Mouse (Mus musculus) limb, embryonic 15.5 days (tissue): ENCODE data around the gene Gm4131. TPM values are rescaled to one million over a fixed set of nuclear protein-coding genes. Genes with fewer than 3 reads are reported as not detected.

Experiments used
- ATAC-seq: fragments of 200-750 bp; cut with Nextera tagmentation; 2 replicates; pipeline ENCODE4 v1.8.0; 2017; ENCODE audit warnings: low read depth, moderate TSS enrichment; ENCODE audit not compliant: insufficient number of reproducible peaks, low FRiP score, low TSS enrichment
- H3K27ac ChIP-seq: fragments of 300-500 bp; sonication (generic); 2 replicates; pipeline ENCODE4 v1.5.1; 2015; ENCODE audit warnings: moderate library complexity, mild to moderate bottlenecking, inconsistent platforms
- H3K27me3 ChIP-seq: fragments of 300-500 bp; sonication (generic); 2 replicates; pipeline ENCODE4 v1.6.1; 2015; ENCODE audit warnings: inconsistent platforms
- H3K36me3 ChIP-seq: fragments of 300-500 bp; sonication (generic); 2 replicates; pipeline ENCODE4 v1.6.1; 2015; ENCODE audit warnings: inconsistent platforms
- H3K4me1 ChIP-seq: fragments of 300-500 bp; sonication (generic); 2 replicates; pipeline ENCODE4 v1.6.1; 2015; ENCODE audit warnings: inconsistent platforms
- H3K4me2 ChIP-seq: fragments of 300-500 bp; sonication (generic); 2 replicates; pipeline ENCODE4 v1.6.1; 2015; ENCODE audit warnings: mild to moderate bottlenecking, inconsistent platforms
- H3K4me3 ChIP-seq: fragments of 300-500 bp; sonication (generic); 2 replicates; pipeline ENCODE4 v1.5.1; 2015; ENCODE audit warnings: mild to moderate bottlenecking, inconsistent platforms
- H3K9ac ChIP-seq: fragments of 300-500 bp; sonication (generic); 2 replicates; pipeline ENCODE4 v1.6.1; 2015; ENCODE audit warnings: inconsistent platforms
- H3K9me3 ChIP-seq: fragments of 300-500 bp; sonication (generic); 2 replicates; pipeline ENCODE4 v1.6.1; 2016; ENCODE audit warnings: inconsistent platforms
- WGBS: fragments of 180-500 bp; shearing (Covaris S2); methylation state at CpG from one replicate; pipeline ENCODE4 v1.1.7; 2015; 5-methylcytosine and 5-hydroxymethylcytosine counted together
- polyA plus RNA-seq: library from polyadenylated mRNA; unstranded; fragments of >200 nt; fragmentation: Nextera tagmentation; extraction: Ambion mirVana; gene quantifications from 2 replicates; pipeline ENCODE4 v1.2.1, GENCODE M21; 2015

Gm4131 gene
- polyA plus RNA-seq, 1 experiment from 2014 or later: not detected

- ATAC-seq: no peak
- Histone ChIP-seq H3K9me3 (no peaks in the 10 kb centered on the region), H3K36me3 (no peaks in the 10 kb centered on the region), H3K4me1 (no peaks in the 10 kb centered on the region; the same call in 1 of the 2 replicates), H3K4me3 (no peak overlapping the region), H3K4me2 (no peak overlapping the region), H3K9ac (no peak overlapping the region), H3K27me3 (no peaks in the 10 kb centered on the region), H3K27ac (no peak overlapping the region)
- 83% methylated on average over 7 of the region's 7 CpGs for WGBS
Measured at GRCm38 (mm10) chr14:62488270-62488669, 78.5 kb downstream of the Gm4131 start.

GRCm38 (mm10) chr14:62481381-62481780 lies 85.3 kb downstream of the Gm4131 start:
- no peak overlapping the region for H3K4me2 ChIP-seq
- H3K4me1 ChIP-seq: peaks cover 7% of the 10 kb centered on the region
- ATAC-seq: no peak
- H3K36me3 ChIP-seq: no peaks in the 10 kb centered on the region
- WGBS: 43% methylated on average over 8 of the region's 8 CpGs
- no peak overlapping the region for H3K4me3 ChIP-seq
- no peak overlapping the region for H3K9ac ChIP-seq
- H3K27me3 ChIP-seq: no peaks in the 10 kb centered on the region
- no peaks in the 10 kb centered on the region for H3K9me3 ChIP-seq
- no peak overlapping the region for H3K27ac ChIP-seq

DNA sequence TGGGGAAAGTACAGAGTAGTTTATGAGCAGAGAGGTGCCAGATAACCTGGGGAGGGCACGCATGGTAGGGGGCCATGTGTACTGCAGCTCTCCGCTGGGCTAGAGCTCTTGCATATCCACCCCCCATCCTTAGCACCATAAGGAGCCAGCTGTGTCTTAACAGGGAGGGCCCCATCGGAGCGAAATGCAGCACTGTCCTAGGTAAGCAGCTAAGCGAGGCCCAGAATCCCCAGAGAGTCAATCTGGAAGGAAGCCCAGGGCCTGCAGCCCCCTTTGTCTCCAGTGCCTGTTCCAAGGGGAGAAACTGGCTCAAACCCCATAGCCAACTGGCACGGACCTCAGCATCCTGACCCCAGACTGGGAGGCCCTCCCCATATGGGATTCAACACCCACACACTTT lies 87.3 kb downstream of the Gm4131 start:
- H3K4me2 ChIP-seq: no peak overlapping the region
- 26% methylated on average over 6 of the region's 6 CpGs for WGBS
- no peak overlapping the region for H3K4me3 ChIP-seq
- ATAC-seq: peak; percentile 80
- H3K9me3 ChIP-seq: no peaks in the 10 kb centered on the region
- no peaks in the 10 kb centered on the region for H3K27me3 ChIP-seq
- no peak overlapping the region for H3K9ac ChIP-seq
- H3K4me1 ChIP-seq: peaks cover 7% of the 10 kb centered on the region
- H3K27ac ChIP-seq: 0 out of 2 replicates have a peak overlapping the region, but pooled peaks have one; percentile 2
- H3K36me3 ChIP-seq: no peaks in the 10 kb centered on the region

DNA sequence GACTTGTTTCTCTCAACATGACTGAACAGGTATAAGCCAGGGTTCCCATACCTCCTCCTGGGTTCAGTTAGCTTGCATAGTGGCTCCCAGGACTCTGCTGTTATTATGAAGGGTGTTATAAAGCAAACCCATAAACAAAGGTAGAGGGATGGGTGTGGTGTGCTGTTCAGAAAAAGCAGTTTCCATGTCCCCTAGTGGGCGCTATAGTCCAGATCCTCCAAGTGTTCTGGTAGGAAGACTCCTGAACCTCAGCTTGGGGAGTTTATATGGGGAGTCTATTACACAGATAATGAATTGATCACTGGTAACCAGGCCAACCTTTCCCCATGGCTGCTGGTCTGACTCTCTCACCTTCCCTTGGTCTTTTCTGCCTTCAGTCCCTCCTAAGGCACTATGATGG lies 92.2 kb downstream of the Gm4131 start:
- WGBS: 64% methylated on average over 1 of the region's 1 CpGs
- peaks cover 5% of the 10 kb centered on the region for H3K4me1 ChIP-seq
- no peaks in the 10 kb centered on the region for H3K9me3 ChIP-seq
- H3K36me3 ChIP-seq: no peaks in the 10 kb centered on the region
- no peak overlapping the region for H3K27ac ChIP-seq
- ATAC-seq: no peak
- H3K27me3 ChIP-seq: no peaks in the 10 kb centered on the region
- H3K9ac ChIP-seq: no peak overlapping the region
- H3K4me3 ChIP-seq: no peak overlapping the region
- no peak overlapping the region for H3K4me2 ChIP-seq

GRCm38 (mm10) chr14:62472061-62472460 lies 94.7 kb downstream of the Gm4131 start:
- no peak overlapping the region for H3K9ac ChIP-seq
- no peaks in the 10 kb centered on the region for H3K4me1 ChIP-seq
- H3K4me3 ChIP-seq: no peak overlapping the region
- no peak for ATAC-seq
- WGBS: 76% methylated on average over 2 of the region's 2 CpGs
- H3K27me3 ChIP-seq: no peaks in the 10 kb centered on the region
- H3K36me3 ChIP-seq: no peaks in the 10 kb centered on the region
- H3K4me2 ChIP-seq: no peak overlapping the region
- no peaks in the 10 kb centered on the region for H3K9me3 ChIP-seq
- H3K27ac ChIP-seq: no peak overlapping the region

- Histone ChIP-seq H3K36me3 (no peaks in the 10 kb centered on the region), H3K27me3 (no peaks in the 10 kb centered on the region), H3K4me2 (no peak overlapping the region), H3K4me3 (no peak overlapping the region), H3K9me3 (no peaks in the 10 kb centered on the region), H3K4me1 (peaks cover 6% of the 10 kb centered on the region), H3K9ac (no peak overlapping the region), H3K27ac (no peak overlapping the region)
- ATAC-seq: no peak
- 84% methylated on average over 5 of the region's 5 CpGs for WGBS
Measured at GRCm38 (mm10) chr14:62468753-62469125, 98.0 kb downstream of the Gm4131 start.

- Histone ChIP-seq H3K4me1 (peaks cover 6% of the 10 kb centered on the region), H3K27me3 (no peaks in the 10 kb centered on the region), H3K36me3 (no peaks in the 10 kb centered on the region), H3K4me3 (no peak overlapping the region), H3K27ac (no peak overlapping the region), H3K4me2 (no peak overlapping the region), H3K9me3 (no peaks in the 10 kb centered on the region), H3K9ac (no peak overlapping the region)
- 63% methylated on average over 6 of the region's 6 CpGs for WGBS
- ATAC-seq: no peak
Measured at GRCm38 (mm10) chr14:62468119-62468752, 98.5 kb downstream of the Gm4131 start.

DNA sequence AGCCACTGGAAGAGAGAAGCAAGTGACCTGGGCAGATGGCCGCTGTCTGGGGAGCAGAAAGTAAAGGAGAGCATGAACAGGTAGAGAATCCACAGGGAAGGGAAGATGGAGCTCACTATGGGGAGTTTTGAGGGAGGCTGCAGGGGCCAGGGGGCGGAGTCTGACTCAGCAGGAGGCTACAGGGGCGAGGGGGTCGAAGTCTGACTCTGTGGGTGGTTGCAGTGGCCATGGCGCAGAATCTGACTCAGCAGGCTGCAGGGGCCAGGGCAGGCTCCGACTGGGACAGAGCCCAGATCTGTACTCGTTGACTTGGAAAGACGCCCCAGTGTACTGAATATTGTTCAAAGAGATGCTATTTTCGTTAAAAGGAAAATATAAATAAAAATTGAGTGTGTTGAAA lies 101.8 kb downstream of the Gm4131 start:
- Histone ChIP-seq H3K9ac (no peak overlapping the region), H3K4me1 (peaks cover 6% of the 10 kb centered on the region), H3K27me3 (no peaks in the 10 kb centered on the region), H3K9me3 (no peaks in the 10 kb centered on the region), H3K27ac (no peak overlapping the region), H3K4me3 (no peak overlapping the region), H3K36me3 (no peaks in the 10 kb centered on the region), H3K4me2 (0 out of 2 replicates have a peak overlapping the region, but pooled peaks have one; percentile 2)
- ATAC-seq: no peak
- WGBS: 23% methylated on average over 9 of the region's 9 CpGs

- Histone ChIP-seq H3K9ac (no peak overlapping the region), H3K27ac (no peak overlapping the region), H3K4me2 (no peak overlapping the region), H3K4me1 (no peaks in the 10 kb centered on the region; the same call in 1 of the 2 replicates), H3K9me3 (no peaks in the 10 kb centered on the region), H3K27me3 (peaks cover 3% of the 10 kb centered on the region; the same call in 1 of the 2 replicates), H3K36me3 (no peaks in the 10 kb centered on the region), H3K4me3 (no peak overlapping the region)
- ATAC-seq: no peak
- 60% methylated on average over 11 of the region's 11 CpGs for WGBS
Measured at GRCm38 (mm10) chr14:62459541-62459940, 107.2 kb downstream of the Gm4131 start.

GRCm38 (mm10) chr14:62457420-62458181 lies 109.1 kb downstream of the Gm4131 start:
- no peak for ATAC-seq
- H3K4me1 ChIP-seq: no peaks in the 10 kb centered on the region
- no peak overlapping the region for H3K4me3 ChIP-seq
- H3K4me2 ChIP-seq: no peak overlapping the region
- H3K27ac ChIP-seq: no peak overlapping the region
- H3K9me3 ChIP-seq: no peaks in the 10 kb centered on the region
- H3K36me3 ChIP-seq: no peaks in the 10 kb centered on the region
- 17% methylated on average over 22 of the region's 22 CpGs for WGBS
- H3K27me3 ChIP-seq: peaks cover 3% of the 10 kb centered on the region; the same call in 1 of the 2 replicates
- no peak overlapping the region for H3K9ac ChIP-seq

DNA sequence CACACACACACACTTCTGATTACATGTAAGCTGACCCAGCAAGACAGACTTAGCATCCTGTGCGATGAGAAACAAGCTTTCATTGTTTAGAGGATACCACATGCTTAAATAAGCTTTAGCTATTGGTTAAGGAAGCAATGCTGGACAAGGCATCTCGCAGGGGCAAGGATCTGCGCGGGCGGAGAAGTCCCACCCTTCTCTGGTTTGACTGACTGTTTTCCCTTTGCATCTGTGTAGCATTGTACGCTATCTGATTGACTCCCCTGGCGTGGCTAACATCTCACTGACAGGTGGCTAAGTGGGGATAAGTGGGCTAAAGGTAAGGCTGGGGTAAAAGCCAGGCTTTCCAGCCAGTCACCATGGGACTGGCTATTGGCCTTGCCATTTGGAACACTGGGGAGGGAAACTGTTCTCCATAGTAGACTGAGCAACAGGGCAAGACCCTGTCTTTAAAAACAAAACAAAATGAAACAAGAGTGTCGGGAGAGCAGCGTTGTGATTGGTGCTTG lies 110.4 kb downstream of the Gm4131 start, which contains the start of gene Gucy1b2:
Gene Gucy1b2 (minus strand): TSS at position 51 of the 509 bp plus-strand sequence.
- H3K4me3 ChIP-seq: no peak within 1 kb of the TSS
- no peak within 1 kb of the TSS for H3K9ac ChIP-seq
- H3K9me3 ChIP-seq: no peaks in the 10 kb centered on the region
- H3K4me1 ChIP-seq: no peaks in the 10 kb centered on the region
- H3K27ac ChIP-seq: no peak within 1 kb of the TSS
- no peak for ATAC-seq
- 77% methylated on average over 9 of the region's 9 CpGs for WGBS
- H3K27me3 ChIP-seq: peaks cover 3% of the 10 kb centered on the region; the same call in 1 of the 2 replicates
- H3K4me2 ChIP-seq: no peak within 1 kb of the TSS
- H3K36me3 ChIP-seq: no peaks in the 10 kb centered on the region

DNA sequence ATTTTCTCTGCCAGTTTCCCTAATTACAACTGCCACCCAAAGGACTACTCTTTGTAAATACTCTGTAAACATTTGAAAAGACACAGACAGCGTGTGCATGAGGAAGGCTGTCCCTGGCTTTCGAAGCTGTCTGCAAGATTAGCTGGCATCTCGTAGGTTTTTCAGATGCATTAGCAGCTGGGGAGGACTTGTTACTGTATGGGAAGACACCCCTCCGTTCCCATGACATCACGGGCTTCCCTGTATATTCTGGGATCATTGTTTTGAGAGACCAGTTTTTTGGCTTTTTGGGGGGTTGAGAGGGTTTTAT lies 111.2 kb downstream of the Gm4131 start:
- WGBS: 78% methylated on average over 5 of the region's 5 CpGs
- Histone ChIP-seq H3K4me3 (no peak overlapping the region), H3K9me3 (no peaks in the 10 kb centered on the region), H3K36me3 (no peaks in the 10 kb centered on the region), H3K27ac (no peak overlapping the region), H3K4me2 (no peak overlapping the region), H3K27me3 (peaks cover 3% of the 10 kb centered on the region; the same call in 1 of the 2 replicates), H3K9ac (no peak overlapping the region), H3K4me1 (no peaks in the 10 kb centered on the region)
- ATAC-seq: no peak
